Mouse (Mus musculus): ENCODE measurements around the gene Crybb3.

DNA sequence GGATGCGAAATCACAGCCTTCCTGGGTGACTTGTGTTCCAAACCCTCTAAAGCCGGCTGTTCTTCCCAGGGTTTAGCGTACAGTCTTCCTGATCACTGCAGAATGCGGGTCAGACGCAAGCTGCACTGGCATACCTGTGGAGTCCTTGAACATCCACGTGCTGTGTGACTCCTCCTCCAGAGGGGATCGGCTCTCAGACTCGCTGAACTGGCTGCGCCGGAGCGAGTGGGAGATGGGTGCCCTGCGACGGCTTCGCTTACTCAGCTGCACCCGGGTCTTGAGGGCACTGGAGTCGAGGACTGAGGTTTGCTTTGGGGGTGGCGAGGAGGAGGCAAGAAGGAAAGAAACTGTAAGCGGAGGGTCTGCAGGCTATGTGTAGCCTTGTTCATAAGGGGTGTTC, 14.1 kb upstream of the Crybb3 start:
- TF ChIP-seq ZNF384 (IDR thresholded peaks at IDR 0.05; ENCODE audit: low read depth, low read length) (no peak), MAFK (IDR thresholded peaks at IDR 0.05; ENCODE audit: insufficient read depth, low read depth, low read length) (no peak), CHD2 (IDR thresholded peaks at IDR 0.05; ENCODE audit: low read depth, low read length) (no peak), HCFC1 (IDR thresholded peaks at IDR 0.05; ENCODE audit: borderline replicate concordance, insufficient read depth, low read length) (no peak)

Measured in ES-E14 (cell line).